Mouse (Mus musculus): ENCODE data around the gene Pitpnm1.

Gene Pitpnm1

DNA sequence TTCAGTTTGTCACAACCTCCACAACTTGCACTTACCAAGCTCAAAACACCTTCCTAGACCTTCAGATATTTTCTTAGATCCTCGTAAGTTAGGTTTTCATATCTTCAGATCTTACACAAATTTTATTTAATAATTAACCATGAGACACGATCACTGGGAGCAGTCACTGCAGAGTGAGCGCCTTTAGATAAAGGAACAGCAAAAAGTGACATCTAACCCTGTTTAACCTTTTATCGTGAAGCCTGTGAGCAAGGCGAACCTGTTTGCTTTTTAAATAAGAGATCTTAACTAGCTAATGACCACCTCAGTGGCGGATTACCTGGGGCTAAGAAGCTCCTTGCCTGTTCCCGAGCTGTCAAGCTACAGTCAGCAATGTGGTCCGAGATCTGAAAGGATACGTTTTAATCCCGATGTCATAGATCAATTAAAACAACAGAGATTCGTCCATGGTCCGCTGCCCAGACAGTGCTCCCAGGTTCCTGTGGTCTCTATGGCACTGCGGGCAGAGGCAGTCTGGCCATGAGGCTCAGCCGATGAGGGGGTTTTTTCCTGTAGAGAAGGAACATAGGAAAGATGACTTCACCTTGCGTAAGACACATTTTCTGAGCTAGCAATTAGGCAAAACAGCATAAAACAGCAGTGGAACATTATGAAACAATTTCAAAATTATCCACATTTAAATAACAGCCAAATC, 30.9 kb upstream of the Pitpnm1 start:
- DNase-seq (ENCODE audit: low spot score), result no peak

DNA sequence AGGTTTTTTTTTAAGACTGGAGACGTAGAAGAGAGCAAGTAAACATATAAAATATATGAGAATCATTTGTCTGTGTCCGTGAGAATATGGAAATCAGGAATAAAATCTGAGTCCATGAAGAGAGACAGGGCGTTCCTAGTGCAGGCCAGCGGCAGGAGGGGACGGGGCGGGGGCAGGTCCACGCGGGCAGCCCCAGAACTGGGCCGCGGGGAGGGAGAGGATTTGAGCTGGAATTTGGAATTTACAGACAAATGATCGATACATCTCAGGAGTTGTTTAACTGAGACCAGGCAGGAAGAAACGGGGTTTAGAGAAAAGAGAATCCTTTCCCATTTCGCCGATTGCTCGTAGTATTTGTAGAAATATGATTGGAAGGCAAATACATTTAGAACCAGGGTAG, 29.5 kb upstream of the Pitpnm1 start:
- DNase-seq (ENCODE audit: low spot score), result no peak

DNA sequence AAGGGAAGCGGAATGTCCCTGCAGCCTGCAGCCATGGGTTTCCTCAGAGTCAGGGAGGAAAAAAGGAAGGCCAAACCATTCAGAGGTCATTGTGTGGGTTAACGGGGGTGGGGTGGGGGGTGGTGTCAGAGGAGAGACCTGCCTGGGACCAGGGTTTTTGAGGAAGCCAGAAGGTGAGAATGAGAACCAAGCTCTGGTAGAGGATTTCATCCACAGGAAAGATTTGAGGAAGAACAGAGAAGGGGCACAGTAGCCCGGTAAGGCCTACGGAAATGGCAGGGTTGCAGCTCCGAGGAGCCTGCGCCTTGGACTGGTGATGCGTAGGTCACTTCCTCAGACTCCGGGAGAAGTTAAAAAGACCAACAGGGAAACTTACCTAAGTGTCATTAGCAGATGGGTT, 29.0 kb upstream of the Pitpnm1 start:
- no peak for DNase-seq (ENCODE audit: low spot score)

DNA sequence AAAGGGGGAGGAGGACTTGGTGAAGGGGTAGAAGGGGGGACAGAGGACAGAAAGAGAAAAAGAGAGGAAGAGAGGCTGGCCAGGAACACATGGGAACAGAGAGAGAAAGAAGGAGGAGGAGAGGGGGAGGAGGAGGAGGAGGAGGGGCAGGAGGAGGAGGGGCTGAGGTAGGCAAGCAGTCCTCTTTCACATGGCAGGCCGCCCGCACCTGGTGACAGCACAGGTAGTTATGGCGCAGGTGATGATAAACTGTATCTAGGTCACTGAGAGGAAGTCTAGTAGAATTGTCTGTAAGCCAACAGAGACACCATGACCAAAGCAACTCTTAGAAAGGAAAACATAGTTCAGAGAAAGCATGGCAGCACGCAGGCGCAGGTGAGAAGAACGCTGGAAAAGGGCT, 28.4 kb upstream of the Pitpnm1 start:
- no peak for DNase-seq (ENCODE audit: low spot score)

DNA sequence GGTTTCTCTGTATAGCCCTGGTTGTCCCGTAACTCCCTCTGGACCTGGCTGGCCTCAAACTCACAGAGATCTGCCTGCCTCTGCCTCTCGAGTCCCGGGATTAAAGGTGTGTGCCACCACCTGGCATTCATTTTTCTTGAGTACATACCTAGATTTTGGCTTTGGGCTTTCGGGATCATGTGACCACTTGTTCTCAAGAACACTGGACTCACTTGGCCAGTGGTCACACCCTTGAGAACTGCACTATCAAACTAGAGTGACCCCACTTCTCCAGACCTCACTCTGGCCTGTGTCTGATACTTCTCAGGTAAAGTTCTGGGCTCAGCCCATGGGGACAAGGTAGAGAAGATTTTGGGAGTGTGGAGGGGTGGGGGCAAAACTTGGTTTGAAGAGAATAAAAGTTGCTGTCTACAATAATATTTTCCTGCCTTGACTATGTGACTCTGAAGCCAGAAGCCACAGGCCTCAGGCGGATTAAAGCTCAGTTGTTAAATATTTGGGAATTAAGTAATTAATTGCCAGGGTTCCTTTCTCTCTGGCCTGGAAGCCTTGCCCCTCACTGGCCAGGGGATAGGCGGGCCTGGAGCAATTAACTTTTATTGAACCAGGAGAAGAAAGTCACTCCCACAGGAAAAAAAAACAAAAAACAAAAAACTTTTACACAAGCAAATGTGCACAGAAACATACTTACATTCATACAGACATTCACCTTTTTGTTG, 26.9 kb upstream of the Pitpnm1 start:
- DNase-seq (ENCODE audit: low spot score), result no peak

DNA sequence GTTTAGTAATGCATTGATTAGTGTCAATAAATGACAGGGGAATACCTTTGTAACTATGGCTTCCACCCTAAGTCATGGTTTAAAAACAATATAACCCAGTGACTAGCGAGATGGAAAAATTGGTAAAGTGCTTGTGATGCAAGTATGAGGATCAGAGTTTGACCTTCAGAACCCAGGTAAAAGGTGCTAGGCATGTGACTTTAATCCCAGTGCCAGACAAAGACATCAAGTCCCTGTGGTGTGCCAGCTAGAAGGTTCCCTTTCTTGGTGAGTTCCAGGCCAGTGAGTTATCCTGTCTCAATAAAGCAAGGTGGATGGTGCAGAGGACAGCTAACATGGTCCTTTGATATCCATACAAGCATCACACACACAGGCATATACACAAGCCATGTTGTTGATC, 24.3 kb upstream of the Pitpnm1 start:
- DNase-seq (ENCODE audit: low spot score), result no peak

DNA sequence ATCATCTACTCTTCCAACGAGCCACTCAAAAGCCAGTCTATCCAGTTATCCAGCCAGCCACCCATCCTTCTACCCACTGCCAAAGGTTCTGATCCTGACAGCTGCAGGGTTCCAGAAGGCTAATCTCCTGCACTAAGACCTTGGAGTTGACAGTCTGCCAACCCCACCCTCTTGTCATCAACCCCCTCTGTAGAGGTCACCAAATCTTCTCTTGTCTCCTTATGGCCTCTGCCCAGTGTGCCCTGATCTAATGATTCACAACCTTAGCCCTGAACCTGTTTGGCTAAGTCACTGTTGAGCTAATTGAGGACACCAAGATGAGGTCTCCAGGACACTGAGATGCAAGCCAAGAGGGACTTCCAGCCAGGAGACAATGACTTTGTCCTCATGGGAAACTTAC, 20.2 kb upstream of the Pitpnm1 start:
- no peak for DNase-seq (ENCODE audit: low spot score)

DNA sequence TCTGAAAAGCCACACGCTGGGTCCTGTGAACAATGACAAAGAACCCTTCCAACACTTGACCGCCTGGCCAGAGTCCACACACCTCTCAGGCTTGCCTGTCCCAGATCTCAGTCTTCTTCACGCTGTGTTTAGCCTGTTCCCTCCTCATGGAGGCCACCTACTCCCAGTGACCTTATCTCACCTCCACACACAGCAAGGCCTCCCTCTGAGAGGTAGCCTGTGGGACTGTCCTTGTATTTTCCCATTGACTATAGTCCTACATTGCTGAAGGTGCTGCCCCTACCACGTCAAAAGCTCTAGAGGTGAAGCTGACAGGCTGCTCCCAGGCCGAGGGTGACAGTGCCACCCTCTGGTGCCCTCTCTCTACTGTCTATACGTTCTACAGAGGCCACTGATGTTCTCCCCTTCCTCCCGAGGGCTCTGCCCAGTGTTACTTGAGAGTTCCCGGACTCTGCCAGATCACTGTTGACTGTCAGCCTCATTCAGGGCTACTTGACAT, 19.2 kb upstream of the Pitpnm1 start:
- no peak for DNase-seq (ENCODE audit: low spot score)

DNA sequence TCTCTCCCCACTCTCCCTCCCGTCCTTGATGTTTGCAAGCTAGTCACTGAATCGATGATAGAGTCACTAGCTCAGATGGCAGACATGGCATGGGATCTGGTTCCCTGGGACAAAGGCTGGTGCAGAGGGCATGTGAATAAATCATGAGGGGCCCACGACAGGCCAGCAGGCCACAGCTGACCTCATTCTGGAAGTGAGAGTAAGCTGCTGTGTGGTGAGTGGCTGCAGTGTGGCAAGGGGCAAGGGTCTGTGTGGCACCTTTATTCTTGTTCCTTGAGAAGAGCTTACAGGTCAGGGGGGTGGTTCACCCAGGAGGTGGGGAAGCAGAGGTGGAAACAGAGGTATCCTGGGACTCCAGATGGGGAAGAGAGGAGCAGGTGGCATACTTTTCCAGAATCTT, 18.4 kb upstream of the Pitpnm1 start, which contains the start of gene Cabp2:
TSS of gene Cabp2 (plus strand) at position 185 of the 400 bp plus-strand sequence.
- DNase-seq (ENCODE audit: low spot score), result no peak

DNA sequence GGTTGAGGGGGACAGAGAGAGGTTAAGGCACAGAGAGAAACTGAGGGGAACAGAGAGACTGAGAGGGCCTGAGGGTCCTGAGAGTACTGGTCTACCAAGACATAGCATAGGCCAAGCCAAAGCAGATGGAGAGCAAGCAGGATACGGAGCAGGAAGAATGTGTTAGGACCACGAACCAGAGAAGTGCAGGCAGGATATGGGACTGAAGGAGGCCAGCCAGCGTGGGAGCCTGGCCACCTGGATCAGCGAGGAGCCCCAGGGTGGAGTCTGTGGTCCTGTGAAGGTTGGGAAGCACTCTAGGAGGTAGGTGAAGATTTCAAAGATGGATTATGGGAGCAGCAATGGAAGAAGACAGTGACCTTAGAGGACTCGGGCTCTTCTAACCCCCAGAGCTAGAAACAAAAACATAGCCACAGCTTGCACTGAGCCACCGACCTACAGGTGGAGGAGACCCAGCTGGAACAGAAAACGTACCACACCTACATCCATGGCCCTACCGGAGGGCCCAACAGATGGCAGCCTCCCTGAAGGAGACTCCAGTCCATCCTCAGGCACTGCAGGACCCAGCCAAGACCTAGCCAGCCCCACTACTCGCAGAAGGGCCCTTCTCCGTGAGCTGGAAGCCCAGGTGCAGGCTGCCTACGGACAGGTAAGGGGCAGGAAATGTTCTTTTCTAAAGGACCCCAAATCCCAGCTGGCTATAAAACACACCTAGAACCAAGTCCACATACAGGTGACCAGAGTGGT, 17.4 kb upstream of the Pitpnm1 start:
- no peak for DNase-seq (ENCODE audit: low spot score)

DNA sequence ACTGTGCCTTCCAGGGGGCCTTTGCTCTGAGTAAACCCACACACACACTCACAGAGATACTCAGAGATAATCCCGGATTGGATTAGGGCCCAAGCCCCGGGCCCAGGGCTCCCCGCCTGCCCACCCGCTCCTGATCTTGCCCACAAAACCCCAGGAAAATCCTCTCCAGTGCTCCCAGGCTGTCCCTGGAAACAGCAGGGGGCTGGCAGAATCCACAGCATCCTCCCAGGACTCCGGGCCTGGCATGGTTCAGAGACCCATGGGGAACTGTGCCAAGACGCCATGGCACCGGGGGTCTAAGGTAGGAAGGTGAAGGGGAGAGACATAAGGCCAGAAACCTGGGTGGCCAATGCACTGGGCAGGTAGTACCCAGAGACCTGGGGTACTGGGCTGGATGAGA, 16.5 kb upstream of the Pitpnm1 start:
- no peak for DNase-seq (ENCODE audit: low spot score)

DNA sequence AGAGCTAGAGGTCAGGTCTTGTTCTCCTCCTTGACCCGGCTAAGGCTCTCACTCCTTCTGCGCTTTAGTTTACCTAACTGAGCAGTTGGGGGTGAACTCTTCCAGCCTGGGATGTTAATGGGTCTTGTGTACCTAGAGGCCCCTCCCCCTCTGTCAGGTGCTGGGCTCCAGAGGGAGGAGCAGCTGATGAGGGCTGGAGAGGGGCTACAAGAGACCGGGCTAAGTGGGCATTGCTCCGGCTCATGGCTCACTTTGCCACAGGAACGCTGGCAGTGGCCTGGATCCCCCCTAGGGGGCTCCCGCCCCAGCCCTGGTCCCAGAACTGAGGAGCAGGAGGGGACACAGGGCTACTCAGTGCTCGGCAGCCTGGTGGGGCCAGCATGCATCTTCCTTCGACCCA, 16.0 kb upstream of the Pitpnm1 start:
- no peak for DNase-seq (ENCODE audit: low spot score)

DNA sequence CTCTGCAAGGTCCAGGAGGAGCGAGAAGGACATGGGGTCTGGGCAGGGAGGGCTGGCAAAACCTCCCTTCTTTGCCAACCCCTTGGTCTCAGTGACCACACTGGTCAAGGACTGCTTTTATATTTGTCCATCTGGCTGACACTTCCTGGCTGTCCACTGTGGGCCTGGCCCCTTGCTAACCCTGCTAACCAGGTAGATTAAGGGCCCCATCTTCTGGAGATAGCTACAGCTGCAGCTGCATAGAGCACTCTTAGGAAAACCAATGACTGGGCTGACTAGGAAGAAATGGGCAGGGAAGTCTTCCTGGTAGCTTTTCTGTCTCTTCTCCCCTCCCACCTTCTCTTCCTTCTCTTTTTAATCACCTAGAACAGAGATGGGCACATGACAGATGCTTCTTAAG, 14.8 kb upstream of the Pitpnm1 start:
- no peak for DNase-seq (ENCODE audit: low spot score)

DNA sequence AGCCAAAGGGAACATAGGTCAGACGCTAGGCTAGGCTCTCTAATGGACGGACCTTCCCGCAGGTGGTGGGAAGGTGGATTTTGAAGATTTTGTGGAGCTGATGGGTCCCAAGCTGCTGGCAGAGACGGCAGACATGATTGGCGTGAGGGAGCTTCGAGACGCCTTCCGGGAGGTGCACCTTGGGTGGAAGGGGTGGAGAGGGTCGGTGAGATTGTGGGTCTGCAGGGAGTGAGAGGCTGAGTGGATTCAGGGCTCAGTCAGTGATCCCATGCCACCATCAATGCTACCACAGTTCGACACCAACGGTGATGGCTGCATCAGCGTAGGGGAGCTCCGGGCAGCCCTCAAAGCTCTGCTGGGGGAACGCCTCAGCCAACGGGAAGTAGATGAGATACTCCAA, 13.6 kb upstream of the Pitpnm1 start:
- DNase-seq (ENCODE audit: low spot score), result no peak

DNA sequence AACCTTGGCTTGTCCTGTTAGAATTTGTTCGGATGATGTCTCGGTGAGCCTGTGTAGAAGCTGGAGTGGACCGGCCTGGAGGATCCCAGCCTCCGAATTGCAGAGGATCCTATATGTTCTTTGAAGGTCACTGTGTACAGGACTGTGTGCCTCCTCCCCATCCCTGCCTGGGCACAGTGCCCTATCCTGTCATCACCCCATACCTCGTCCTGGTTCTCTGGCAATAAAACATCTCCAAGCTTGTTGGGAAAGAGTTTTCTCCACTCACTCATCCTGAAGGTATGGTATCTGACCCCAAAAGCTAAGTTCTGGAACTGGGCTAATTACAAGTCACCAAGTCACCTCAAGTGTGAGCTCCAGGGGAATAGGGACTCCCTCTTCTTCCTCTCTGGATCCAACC, 12.7 kb upstream of the Pitpnm1 start:
- DNase-seq (ENCODE audit: low spot score), result no peak

DNA sequence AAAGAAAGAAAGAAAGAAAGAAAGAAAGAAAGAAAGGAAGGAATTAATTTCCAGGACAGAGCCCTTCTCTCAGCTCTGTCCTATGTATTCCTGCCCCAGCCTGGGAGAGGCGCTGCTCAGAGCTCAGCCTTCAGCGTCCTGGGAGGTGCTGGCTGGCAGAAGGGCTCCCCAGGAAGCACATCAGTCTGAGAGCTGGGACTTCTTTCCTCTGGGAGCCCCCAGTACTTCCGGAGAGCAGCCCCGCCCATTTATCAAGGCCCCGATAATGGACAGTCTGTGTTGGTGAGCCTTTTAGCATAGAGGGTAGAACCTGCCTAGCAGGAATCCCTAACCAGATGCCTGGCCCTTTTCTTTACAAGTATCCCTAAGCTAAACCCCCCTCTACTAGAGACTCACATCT, 11.7 kb upstream of the Pitpnm1 start:
- DNase-seq (ENCODE audit: low spot score), result no peak

DNA sequence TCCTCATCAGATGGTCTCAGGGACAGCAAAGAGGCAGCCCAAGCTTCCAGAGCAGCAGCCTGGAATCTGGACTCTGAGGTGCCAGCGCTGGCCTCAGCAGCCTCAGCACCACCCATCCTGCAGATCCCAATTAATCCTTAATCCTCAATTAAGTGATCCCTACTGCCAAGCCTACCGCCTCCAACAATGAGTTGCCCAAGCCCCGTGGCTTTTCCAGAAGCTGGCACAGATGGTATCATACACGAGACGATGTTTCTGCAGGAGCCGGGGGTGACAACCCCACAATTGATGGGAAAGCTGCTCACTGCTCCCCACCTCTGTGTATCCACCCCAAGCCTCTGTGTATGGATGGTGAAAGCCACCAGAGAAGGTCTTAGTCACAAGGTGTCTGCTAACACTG, 10.7 kb upstream of the Pitpnm1 start:
- DNase-seq (ENCODE audit: low spot score), result no peak

DNA sequence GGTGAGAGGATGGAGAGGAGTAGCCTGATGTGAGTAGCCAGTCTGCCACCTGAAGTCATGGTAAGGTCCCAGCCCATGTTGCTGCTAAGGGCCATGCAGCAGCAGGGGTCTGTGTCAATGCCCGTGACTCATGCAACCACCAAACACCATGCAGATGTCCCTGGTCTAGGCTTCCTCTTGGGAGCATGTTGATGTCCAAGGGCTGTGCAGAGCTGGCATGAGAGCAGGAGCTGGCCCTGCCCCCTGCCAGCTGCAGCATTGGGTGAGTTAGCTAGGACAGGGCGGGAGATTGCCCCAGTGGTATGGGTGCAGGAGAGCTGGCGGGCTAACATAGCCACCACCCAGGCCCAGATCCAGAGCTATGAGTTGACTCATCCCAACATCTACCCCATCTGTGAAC, 9.4 kb upstream of the Pitpnm1 start:
- DNase-seq (ENCODE audit: low spot score), result no peak

DNA sequence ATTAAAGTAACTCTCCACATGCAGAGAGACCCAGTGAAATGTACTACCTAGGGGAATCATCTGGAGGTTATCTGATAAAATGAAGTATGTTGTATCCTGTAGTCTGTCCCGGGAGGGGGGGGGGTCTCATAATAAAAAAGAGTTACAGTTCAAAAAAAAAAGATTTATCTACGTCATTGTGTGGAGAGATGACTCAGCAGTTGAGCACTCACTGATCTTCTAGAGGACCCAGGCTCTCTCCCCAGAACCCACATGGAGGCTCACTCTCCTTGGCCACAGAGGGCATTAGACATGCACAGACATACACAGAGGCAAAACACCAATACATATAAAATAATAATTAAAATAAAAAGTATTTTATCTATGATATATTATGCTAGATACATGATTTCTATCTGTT, 8.4 kb upstream of the Pitpnm1 start:
- no peak for DNase-seq (ENCODE audit: low spot score)

DNA sequence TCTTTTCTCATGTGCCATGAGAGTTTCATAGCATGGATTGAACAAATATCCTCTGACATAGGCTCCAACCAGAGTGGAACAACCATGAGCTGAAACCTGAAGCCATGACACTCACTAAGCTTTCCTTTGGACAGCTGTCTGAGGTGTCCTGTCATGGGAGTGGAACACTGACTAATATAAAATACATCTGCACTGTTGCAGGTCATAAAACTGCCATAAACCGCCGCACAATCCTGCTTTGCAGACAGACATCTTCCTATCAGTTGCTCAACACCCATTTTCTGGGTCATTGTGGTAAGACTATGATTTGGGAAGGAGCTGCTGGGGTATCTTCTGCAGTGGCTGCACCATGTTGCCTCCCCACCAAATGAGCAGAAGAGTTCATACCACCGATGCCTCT, 7.0 kb upstream of the Pitpnm1 start:
- no peak for DNase-seq (ENCODE audit: low spot score)

DNA sequence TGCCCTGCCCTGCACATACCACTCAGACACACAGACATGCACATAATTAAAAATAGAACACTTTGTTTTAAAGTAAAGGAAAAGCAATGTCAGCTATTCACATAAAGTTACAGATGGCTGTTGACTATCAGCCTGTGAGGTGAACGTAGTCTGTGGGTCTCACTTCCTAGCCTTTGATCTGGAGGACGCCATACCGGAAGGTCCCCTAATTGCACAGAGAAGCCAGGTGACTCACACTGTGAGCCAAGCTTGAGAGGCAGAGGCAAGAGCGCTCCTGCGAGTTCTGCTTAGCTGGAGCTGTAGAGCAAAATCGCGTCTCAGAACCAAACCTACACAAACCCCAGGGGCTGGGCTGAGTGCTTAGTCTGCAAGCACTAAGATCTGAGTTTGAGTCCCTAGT, 6.0 kb upstream of the Pitpnm1 start:
- no peak for DNase-seq (ENCODE audit: low spot score)

DNA sequence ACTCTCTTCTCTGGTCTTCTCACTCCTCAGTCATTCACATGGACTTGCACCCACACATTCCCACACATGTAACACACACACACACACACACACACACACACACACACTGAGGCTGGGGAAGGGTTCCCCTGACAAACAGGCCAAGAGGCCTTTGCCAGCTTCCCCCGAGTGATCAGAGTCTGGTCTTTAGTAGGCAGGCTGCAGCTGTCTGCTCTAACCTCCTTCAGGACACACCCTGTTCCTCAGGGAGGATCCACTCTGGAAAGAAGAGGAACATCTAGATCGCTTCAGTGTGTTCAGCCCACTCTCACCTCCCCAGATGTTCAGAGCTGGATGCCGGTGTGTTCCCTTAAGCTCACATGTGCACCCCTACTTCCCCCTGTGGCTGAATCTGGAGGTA, 5.5 kb upstream of the Pitpnm1 start:
- no peak for DNase-seq (ENCODE audit: low spot score)

DNA sequence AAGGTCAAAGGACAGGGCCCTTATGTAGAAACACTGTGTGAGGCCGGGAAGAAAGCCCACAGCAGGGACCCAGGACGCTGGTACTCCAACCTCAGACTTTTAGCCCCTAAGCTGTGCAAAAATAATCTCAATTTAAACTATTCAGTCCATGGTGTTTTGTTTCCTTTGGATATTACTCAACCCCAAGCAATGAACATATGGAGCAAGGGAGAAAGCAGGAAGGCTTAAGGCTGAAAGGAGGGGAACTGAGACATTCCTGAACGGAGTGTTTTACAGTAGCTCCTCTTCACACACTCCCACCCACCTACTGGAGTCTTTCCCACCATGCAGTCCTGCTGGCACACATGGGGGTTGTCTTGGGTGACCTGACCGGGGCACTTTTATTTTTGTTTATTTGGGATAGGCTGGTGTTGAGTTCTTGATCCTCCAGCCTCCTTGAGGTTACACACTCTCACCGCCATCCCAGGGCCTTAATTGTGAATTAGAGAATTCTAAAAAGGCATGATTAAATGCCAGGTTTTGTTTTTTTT, 5.0 kb upstream of the Pitpnm1 start:
- no peak for DNase-seq (ENCODE audit: low spot score)
